Mouse (Mus musculus) MEL (cell line): ENCODE results near the gene Arhgap20.

Source experiments
- CTCF ChIP-seq, 3 experiments: IDR thresholded peaks in 2 of 3; conservative IDR thresholded peaks in 1 of 3; 2 replicates each; pipeline ENCODE4 v1.5.1; 2011 to 2012; ENCODE audit warnings: low read length in 3 of 3, low read depth in 2 of 3, mild to moderate bottlenecking in 2 of 3, improper control_type of control experiment in 1 of 3, inconsistent platforms in 1 of 3, mixed read lengths in 1 of 3, moderate library complexity in 1 of 3; ENCODE audit not compliant: control insufficient read depth in 1 of 3, insufficient read depth in 1 of 3, poor library complexity in 1 of 3, severe bottlenecking in 1 of 3
- GATA1 ChIP-seq: IDR thresholded peaks from 2 replicates; pipeline ENCODE4 v1.6.1; 2011; ENCODE audit warnings: low read depth, low read length, improper control_type of control experiment
- POLR2A ChIP-seq, 2 experiments: IDR thresholded peaks; 2 replicates each; pipeline ENCODE4 v1.6.1; 2011 to 2012; ENCODE audit warnings: low read length in 2 of 2, mild to moderate bottlenecking in 2 of 2, control low read depth in 1 of 2, improper control_type of control experiment in 1 of 2, low read depth in 1 of 2, moderate library complexity in 1 of 2; ENCODE audit not compliant: control insufficient read depth in 1 of 2, insufficient read depth in 1 of 2, poor library complexity in 1 of 2
- TCF12 ChIP-seq: IDR thresholded peaks from 2 replicates; pipeline ENCODE4 v1.6.1; 2014; ENCODE audit warnings: low read depth, mild to moderate bottlenecking, inconsistent platforms, low read length, improper control_type of control experiment, moderate library complexity
- USF2 ChIP-seq, 2 experiments: IDR thresholded peaks; 2 replicates each; pipeline ENCODE4 v1.6.1; 2011 to 2012; ENCODE audit warnings: improper control_type of control experiment in 2 of 2, low read length in 2 of 2, borderline replicate concordance in 1 of 2, inconsistent platforms in 1 of 2, low read depth in 1 of 2, mild to moderate bottlenecking in 1 of 2; ENCODE audit not compliant: insufficient read depth in 1 of 2
- ZKSCAN1 ChIP-seq: IDR thresholded peaks from 2 replicates; pipeline ENCODE4 v1.6.1; 2012; ENCODE audit warnings: low read depth, mild to moderate bottlenecking, inconsistent platforms, low read length, improper control_type of control experiment, moderate library complexity

- TF ChIP-seq ZKSCAN1 (no peak), GATA1 (no peak), CTCF (IDR thresholded peaks at IDR 0.05 in 2 of 3, conservative IDR thresholded peaks at IDR 0.05 in 1 of 3; ENCODE audit: control insufficient read depth in 1 of 3, insufficient read depth in 1 of 3, low read depth in 2 of 3, low read length in 3 of 3, poor library complexity in 1 of 3, severe bottlenecking in 1 of 3) (no peak), USF2 (IDR thresholded peaks at IDR 0.05; ENCODE audit: borderline replicate concordance in 1 of 2, insufficient read depth in 1 of 2, low read depth in 1 of 2, low read length in 2 of 2) (no peak), POLR2A (IDR thresholded peaks at IDR 0.05; ENCODE audit: control insufficient read depth in 1 of 2, insufficient read depth in 1 of 2, low read depth in 1 of 2, low read length in 2 of 2, poor library complexity in 1 of 2) (no peak), TCF12 (no peak)
Observed at GRCm38 (mm10) chr9:51837716-51838115, 72.6 kb downstream of the Arhgap20 start.
